Mouse (Mus musculus): Measurements from ENCODE around the gene Agpat4.

Agpat4 gene

GRCm38 (mm10) chr17:12123168-12123567 is 4.7 kb downstream of the Agpat4 start:
- DNase-seq: no peak

- no peak for DNase-seq
Measured at GRCm38 (mm10) chr17:12127056-12127455, 8.6 kb downstream of the Agpat4 start.

- no peak for DNase-seq
Measured at GRCm38 (mm10) chr17:12128976-12129375, 10.5 kb downstream of the Agpat4 start.

- DNase-seq: no peak
Measured at GRCm38 (mm10) chr17:12131171-12131570, 12.7 kb downstream of the Agpat4 start.

GRCm38 (mm10) chr17:12131581-12131980 is 13.1 kb downstream of the Agpat4 start:
- no peak for DNase-seq

GRCm38 (mm10) chr17:12132904-12133303 is 14.4 kb downstream of the Agpat4 start:
- no peak for DNase-seq

- DNase-seq: no peak
Measured at GRCm38 (mm10) chr17:12133985-12134384, 15.5 kb downstream of the Agpat4 start.

- no peak for DNase-seq
Measured at GRCm38 (mm10) chr17:12134975-12135633, 16.6 kb downstream of the Agpat4 start.

GRCm38 (mm10) chr17:12138355-12138754 is 19.9 kb downstream of the Agpat4 start:
- DNase-seq: no peak

GRCm38 (mm10) chr17:12143948-12144364 is 25.5 kb downstream of the Agpat4 start:
- DNase-seq: no peak

GRCm38 (mm10) chr17:12146132-12146681 is 27.7 kb downstream of the Agpat4 start:
- no peak for DNase-seq

GRCm38 (mm10) chr17:12147830-12148229 is 29.3 kb downstream of the Agpat4 start:
- DNase-seq: no peak

GRCm38 (mm10) chr17:12149232-12149861 is 30.8 kb downstream of the Agpat4 start:
- no peak for DNase-seq

GRCm38 (mm10) chr17:12150970-12151369 is 32.5 kb downstream of the Agpat4 start:
- no peak for DNase-seq

- no peak for DNase-seq
Measured at GRCm38 (mm10) chr17:12154260-12154659, 35.8 kb downstream of the Agpat4 start.

GRCm38 (mm10) chr17:12155236-12155635 is 36.7 kb downstream of the Agpat4 start:
- no peak for DNase-seq

- no peak for DNase-seq
Measured at GRCm38 (mm10) chr17:12155872-12156271, 37.4 kb downstream of the Agpat4 start.

- no peak for DNase-seq
Measured at GRCm38 (mm10) chr17:12156661-12157060, 38.2 kb downstream of the Agpat4 start.

GRCm38 (mm10) chr17:12157203-12157602 is 38.7 kb downstream of the Agpat4 start:
- no peak for DNase-seq

- no peak for DNase-seq
Measured at GRCm38 (mm10) chr17:12159187-12160060, 40.9 kb downstream of the Agpat4 start.

GRCm38 (mm10) chr17:12160061-12160421 is 41.5 kb downstream of the Agpat4 start:
- no peak for DNase-seq

GRCm38 (mm10) chr17:12160540-12160939 is 42.0 kb downstream of the Agpat4 start:
- DNase-seq: no peak

GRCm38 (mm10) chr17:12160984-12161764 is 42.7 kb downstream of the Agpat4 start:
- DNase-seq: no peak

Measured in thymus, postnatal 4 days (tissue).